Mouse (Mus musculus) spleen, embryonic (tissue): ENCODE results near the gene Ercc8.

ENCODE experiments used
- CTCF ChIA-PET: fragments of 350-600 bp; sonication (Branson Sonifier 250); formaldehyde crosslinking; loops from one replicate; lab custom pipeline; 2022; lab: Charles Lee

Gene Ercc8

GRCm38 (mm10) chr13:108157156-108157555, 1.4 kb upstream of the Ercc8 start:
- CTCF ChIA-PET = no interaction called here

DNA sequence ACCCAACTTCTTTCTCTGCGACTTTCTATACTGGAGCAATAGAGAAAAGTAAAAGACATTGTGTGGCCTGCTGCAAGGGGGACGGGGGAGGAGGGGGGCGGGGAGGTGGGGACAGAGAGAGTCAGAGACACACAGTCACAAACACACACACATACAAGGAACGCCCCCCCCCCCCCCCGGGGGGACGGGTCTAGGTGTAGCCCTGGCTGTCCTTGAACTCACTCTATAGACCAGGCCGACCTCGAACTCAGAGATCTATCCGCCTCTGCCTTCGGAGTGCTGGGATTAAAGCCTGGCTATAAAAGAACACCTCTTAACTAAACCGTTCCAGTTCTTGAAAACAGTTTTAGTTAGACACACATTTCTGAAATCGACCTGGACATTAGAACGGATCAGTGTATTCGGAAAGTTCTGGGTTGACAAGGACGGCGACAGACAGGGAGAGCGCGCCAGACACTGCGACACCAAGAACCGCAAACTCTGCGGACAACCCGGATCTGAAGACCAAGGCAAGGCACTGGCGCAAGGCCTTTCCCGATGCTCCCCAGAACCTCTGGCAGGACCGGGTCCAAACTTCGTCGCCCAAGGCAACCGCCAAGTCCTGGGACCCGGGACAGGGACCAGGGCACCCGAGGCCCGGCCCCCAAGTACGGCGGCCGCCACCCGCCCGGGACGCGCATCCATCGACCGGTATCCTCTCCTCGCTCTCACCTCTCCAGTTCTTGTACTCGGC, 633 bp upstream of the Ercc8 start:
- CTCF ChIA-PET = no interaction called here

DNA sequence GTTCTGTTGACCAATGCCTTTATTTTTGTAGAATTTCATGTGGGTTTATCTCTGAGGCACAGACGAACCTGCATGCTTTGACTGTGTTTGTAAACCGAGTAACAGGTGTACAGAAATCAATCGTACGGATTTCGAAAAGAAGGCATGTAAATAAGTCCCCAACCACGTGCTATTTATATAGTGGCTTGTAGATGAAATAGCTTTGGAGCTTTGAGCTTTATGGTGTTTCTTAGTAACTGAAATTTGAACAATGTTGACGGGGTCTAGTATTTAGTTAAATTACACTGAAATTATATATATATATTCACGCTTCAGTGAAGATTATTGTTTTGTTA, 677 bp downstream of the Ercc8 start:
- CTCF ChIA-PET = interaction anchor here (0.6 kb wide), 1 partner anchor 12 kb away, joined by 3 read pairs; no protein-coding TSS in a partner anchor

DNA sequence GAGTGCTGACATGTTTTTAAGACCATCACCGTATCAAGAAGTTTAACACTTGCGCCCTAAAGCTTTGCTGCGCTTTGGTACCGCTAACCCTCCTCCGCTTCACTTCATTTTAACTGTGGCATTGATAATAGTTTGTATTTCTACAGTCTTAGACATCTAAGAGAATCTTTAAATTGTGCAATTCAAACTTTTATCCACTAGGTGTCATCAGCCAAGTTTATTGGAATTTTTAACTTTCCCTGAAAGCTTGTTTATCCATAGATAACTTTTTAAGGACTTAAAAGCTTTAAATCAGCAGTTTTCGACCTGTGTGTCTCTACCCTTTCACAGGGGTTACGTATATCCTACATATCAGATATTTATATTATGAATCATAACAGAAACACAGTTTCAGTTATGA, 1.4 kb downstream of the Ercc8 start:
- CTCF ChIA-PET = no interaction called here

DNA sequence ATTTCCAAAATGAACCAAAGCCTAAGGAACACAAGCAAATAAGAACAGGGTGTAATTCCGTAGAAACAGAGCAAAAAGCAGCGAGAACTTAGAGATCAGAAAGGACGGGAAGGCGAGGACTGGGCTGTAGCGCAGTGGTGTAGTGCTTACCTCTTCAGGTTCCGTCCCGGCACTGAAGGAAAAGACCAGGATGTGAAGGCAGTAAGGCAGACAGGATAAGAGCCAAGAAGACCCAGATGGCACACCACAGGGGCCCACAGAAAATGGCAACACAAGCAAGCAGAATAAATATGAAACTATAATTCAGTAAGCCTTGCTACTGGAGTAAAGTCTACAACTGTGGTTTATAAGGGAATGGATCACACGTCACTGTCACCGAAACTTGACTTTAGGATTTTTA, 5.4 kb downstream of the Ercc8 start:
- CTCF ChIA-PET = no interaction called here

- CTCF ChIA-PET = no interaction called here
Observed at GRCm38 (mm10) chr13:108164621-108165020, 6.1 kb downstream of the Ercc8 start.

DNA sequence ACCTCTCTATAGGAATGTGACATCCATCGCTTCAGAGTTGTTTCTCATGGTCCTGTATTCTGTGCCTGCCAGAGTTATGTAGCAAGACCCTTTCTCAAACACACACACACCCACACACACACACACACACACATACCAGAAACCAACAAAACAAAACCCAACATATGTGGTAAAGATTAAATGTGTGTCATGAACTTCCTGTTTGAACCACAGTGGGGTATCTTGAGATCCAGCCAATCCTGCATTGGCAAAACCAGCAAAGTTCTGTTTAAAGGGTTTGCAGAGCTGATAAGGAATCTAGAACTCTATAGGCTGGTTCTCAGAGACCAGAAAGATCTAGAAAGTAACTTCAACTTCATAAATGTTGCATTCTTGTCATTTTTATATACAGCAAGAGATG, 11.5 kb downstream of the Ercc8 start:
- CTCF ChIA-PET = interaction anchor here (0.6 kb wide), 1 partner anchor 217 kb away, joined by 4 read pairs; no protein-coding TSS in a partner anchor

GRCm38 (mm10) chr13:108170511-108170910, 12.0 kb downstream of the Ercc8 start:
- CTCF ChIA-PET = no interaction called here

DNA sequence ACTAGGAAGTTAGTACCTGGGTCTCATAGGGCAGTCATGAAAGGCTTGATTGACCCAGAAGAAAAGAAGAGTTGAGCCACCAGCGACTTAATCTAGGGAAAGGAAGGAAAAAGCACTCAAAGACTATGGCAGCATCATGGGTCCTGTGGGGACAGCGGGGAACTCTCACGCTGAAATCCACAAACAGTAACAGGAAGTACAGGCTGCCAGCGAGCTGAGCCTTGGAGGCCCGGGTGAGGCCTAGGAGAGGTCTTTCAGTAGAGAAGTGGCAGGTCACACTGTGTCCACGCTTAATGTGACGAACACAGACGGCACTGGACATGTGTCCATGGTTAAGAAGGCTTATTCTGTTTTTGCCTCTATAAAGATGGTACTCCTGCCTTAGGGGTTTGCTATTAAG, 21.1 kb downstream of the Ercc8 start:
- CTCF ChIA-PET = interaction anchor here (0.6 kb wide), 2 partner anchors 118 to 158 kb away, joined by 3 read pairs; no protein-coding TSS in a partner anchor

- CTCF ChIA-PET = no interaction called here
Observed at GRCm38 (mm10) chr13:108180821-108181220, 22.3 kb downstream of the Ercc8 start.

DNA sequence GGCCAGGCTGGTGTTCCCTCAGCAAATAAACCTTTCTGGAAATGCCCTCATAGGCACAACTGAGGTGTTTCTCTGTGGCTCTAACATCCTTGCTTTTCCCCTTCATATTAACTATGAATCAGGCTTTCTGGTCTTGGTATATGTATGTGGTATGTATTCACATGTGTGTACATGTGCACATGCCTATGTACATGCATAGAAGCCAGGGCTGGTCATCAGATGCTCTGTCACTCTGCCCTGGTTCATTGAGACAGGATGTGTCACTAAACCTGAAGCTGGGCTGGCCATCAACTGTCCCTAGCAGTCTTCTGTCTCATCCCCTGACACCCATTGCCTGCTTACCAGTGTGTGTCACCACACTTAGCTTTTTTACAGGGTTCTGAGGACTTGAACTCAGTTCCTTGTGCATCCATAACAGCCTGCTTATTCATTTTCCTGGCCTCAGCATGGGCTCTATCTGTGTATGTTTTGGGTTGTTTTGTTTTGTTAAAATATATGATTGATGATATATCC, 26.3 kb downstream of the Ercc8 start:
- CTCF ChIA-PET = no interaction called here

GRCm38 (mm10) chr13:108185530-108185929, 27.0 kb downstream of the Ercc8 start:
- CTCF ChIA-PET = interaction anchor here (0.6 kb wide), 1 partner anchor 1030 kb away, joined by 3 read pairs; no protein-coding TSS in a partner anchor

DNA sequence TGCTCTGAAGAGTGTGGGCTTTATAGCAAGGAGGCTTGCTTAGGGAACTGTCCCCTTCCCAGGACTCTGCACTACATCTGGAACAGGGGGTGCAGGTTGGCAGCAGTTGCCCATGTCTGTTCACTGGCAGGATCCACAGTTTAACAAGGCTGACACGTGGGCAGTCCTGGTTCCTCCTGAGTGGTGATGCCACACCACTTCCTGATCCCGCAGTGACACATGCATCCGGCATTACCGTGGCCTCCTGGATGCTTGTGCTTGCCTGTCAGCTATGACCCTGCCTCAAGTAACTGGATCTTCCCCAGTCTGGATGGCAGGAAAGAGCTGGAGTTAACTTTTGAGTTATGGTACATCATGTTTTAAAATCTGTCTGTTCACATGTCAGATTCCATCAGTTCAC, 29.5 kb downstream of the Ercc8 start:
- CTCF ChIA-PET = no interaction called here

DNA sequence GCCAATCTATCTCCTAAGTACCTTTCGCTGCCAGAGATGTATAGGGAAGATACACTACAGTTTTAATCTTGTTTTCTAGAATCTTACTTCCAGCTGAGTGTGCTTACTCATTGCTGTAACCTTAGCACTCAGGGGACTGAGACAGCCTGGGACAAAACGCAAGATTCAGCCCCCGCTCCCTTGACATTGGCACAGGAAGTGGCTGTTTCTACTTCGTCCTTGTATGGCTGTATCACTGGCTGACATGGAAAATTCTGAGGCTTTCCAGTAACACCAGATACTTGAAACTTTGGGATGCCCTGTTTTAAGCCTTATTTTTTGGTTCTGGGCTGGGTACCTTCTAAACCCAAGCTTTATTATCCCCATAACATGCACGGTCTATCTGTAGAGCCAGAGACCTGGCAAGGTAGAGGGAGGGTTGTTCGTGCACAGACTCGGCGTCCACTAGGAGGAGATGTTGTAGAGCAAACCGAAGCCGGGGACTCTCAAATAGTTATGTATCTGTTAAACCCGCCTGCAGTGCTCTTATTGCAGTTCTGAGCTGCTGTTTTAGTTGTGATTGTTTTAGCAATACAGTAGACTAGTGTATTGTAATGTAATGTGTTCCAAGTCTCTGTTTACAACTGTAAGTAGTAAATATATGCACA, 32.7 kb downstream of the Ercc8 start:
- CTCF ChIA-PET = interaction anchor here (0.5 to 0.6 kb wide), 2 partner anchors 34 to 1010 kb away, joined by 3 to 7 read pairs; no protein-coding TSS in a partner anchor

GRCm38 (mm10) chr13:108195474-108195873, 36.9 kb downstream of the Ercc8 start:
- CTCF ChIA-PET = no interaction called here

- CTCF ChIA-PET = no interaction called here
Observed at GRCm38 (mm10) chr13:108204857-108205256, 46.3 kb downstream of the Ercc8 start.

DNA sequence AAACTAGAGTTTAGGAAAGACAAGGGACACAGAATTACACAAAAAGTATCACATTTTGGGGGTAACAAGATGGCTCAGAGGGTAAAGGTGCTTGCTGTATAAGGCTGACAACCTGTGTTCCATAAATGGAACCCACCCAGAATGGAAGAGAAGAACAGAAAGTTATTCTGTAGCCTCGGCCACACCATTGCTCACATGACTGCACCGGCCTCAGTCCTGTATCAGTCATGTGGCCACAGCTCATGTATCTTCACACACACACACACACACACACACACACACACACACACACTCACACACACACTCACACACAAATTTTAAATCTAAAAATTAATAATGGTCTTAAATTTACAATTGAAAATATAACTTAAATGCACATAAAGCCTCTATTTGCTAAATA, 48.9 kb downstream of the Ercc8 start:
- CTCF ChIA-PET = no interaction called here

- CTCF ChIA-PET = no interaction called here
Observed at GRCm38 (mm10) chr13:108208090-108208489, 49.6 kb downstream of the Ercc8 start.

DNA sequence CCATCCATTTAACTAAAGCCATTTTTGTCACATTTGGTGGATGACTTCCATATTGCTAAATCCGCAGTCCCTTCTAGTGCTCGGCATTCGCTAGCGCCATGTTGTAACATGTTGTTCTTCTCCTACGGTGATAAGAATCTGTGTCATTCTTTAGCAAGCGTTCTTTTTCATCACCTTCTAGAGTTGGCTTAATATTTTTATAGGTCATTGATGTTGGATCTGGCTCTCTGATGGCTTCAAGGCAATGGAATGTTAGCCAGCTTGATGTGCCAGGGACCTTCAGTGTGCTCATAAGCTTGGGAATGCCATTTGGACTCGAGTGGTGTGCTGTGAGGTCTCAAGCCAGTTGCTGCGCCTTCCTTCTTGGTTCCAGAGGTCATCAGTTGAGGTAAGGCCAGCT, 52.4 kb downstream of the Ercc8 start:
- CTCF ChIA-PET = no interaction called here

- CTCF ChIA-PET = interaction anchor here (0.7 kb wide), 1 partner anchor 49 kb away, joined by 3 read pairs; no protein-coding TSS in a partner anchor
Observed at GRCm38 (mm10) chr13:108212397-108213018, 54.0 kb downstream of the Ercc8 start.

GRCm38 (mm10) chr13:108214081-108214484, 55.6 kb downstream of the Ercc8 start, which contains the start of gene Elovl7:
Elovl7 (plus strand) TSS chr13:108214404.
- CTCF ChIA-PET = no interaction called here

DNA sequence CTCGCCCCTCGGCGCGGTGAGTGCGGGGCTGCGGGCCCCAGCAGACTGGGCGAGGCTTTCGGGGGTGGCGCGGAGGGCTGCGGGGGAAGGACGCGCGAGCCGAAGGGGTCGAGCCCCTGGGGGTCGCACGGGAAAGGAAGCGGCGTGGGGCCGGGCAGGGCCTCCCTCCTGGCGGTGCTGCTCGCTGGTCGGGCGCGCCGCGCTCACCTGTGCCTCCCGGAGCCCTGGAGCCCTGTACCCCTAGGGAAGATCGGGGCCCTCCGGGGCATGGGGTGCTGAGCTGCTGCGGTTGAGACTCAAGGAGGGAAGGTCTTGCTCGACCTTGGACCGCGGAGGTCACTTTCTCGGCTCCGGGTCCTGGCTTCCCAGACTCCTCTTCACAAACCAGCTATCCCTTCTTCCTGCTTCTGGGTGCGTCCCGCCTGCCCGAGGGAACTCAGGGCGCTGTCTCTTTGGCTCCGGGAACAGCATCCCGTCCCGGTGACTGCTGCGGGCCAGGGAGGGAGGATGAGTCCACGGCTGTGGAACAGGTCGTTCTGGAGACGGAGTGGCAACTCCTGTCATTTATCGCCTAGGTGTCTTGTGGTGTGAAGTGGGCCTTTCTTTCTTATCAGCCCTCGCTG, 56.1 kb downstream of the Ercc8 start:
- CTCF ChIA-PET = no interaction called here
